Mouse (Mus musculus): ENCODE data around the gene Chrd. TPM values are rescaled to one million over a fixed set of nuclear protein-coding genes. Genes with fewer than 3 reads are reported as not detected.

Gene Chrd
- polyA plus RNA-seq, 1 experiment = not detected

DNA sequence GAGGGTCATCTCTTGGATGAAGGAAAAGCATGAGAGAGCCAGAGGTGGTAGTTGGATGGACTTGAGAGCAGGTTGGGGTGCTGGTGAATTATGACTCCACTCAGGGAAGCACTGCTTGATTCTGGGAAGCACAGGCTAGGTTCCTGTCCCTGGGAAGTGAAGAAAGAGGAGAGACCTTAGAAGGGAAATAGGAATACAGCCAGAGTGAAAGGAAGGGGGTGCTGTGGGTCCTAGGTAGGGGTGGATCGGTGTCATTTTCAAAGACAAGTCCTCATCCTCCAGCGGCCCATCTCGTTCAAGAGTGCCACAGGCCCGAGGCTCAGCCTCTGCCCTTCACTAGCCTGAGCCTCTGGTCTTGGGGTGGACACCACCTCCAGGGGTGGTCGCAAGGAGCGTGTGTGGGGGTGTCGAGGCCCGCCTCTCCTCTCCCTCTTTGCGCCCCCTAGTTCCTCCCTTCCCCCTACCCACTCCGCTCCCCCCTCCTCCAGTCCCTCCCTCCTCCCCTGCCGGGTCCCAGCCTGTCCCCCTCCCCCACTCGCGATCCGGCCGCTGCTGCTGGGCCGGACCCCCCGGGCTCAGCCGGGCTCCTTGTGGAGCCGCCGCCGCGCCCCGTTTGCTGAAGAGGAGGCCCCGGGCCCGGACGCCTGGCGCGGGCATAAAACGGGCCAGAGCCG lies 539 bp upstream of the Chrd start:
- no peak overlapping the region for H3K4me3 ChIP-seq (replicated peaks; ENCODE audit: control insufficient read depth, low read depth, low read length)
- H3K4me1 ChIP-seq (ENCODE audit: control insufficient read depth, insufficient read depth, low read length) = peaks cover 2% of the 10 kb centered on the region; the same call in 1 of the 2 replicates
- 8% methylated on average over 28 of the region's 30 CpGs for WGBS
- H3K27ac ChIP-seq (ENCODE audit: control insufficient read depth, insufficient read depth, low read depth, low read length, poor library complexity) = no peak overlapping the region
- no peak for TF ChIP-seq CTCF (IDR thresholded peaks at IDR 0.05; ENCODE audit: control insufficient read depth, insufficient read depth, low read length)
- TF ChIP-seq POLR2A (IDR thresholded peaks at IDR 0.05; ENCODE audit: borderline replicate concordance, control insufficient read depth, low read depth, low read length) = no peak

GRCm38 (mm10) chr16:20733731-20734730 lies 1.1 kb downstream of the Chrd start, which contains the start of gene Thpo:
Thpo (minus strand) TSS chr16:20734511.
- H3K4me1 ChIP-seq (ENCODE audit: control insufficient read depth, insufficient read depth, low read length) = peaks cover 2% of the 10 kb centered on the region; the same call in 1 of the 2 replicates
- no peak within 1 kb of the TSS for H3K27ac ChIP-seq (ENCODE audit: control insufficient read depth, insufficient read depth, low read depth, low read length, poor library complexity)
- TF ChIP-seq CTCF (IDR thresholded peaks at IDR 0.05; ENCODE audit: control insufficient read depth, insufficient read depth, low read length) (no peak), POLR2A (IDR thresholded peaks at IDR 0.05; ENCODE audit: borderline replicate concordance, control insufficient read depth, low read depth, low read length) (no peak)
- 3% methylated on average over 45 of the region's 45 CpGs for WGBS
- no peak within 1 kb of the TSS for H3K4me3 ChIP-seq (replicated peaks; ENCODE audit: control insufficient read depth, low read depth, low read length)

DNA sequence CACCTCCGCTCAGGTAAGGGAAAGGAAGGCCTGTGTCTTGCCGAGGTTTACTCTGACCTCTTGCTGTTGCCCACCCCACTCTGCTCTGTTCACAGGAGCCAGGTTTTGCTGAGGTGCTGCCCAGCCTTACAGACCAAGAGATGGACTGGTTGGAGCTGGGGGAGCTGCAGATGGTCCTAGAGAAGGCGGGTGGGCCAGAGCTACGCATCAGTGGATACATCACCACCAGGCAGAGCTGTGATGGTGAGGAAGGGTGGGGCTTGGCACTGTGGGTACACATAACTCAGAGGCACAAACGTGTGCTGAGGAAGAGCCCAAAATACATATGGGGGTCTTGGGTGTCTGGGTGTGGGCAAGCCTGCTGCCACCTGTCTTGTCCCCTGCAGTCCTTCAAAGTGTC lies 2.7 kb downstream of the Chrd start:
- Histone ChIP-seq H3K27ac (ENCODE audit: control insufficient read depth, insufficient read depth, low read depth, low read length, poor library complexity) (no peak overlapping the region), H3K4me1 (ENCODE audit: control insufficient read depth, insufficient read depth, low read length) (peaks cover 2% of the 10 kb centered on the region; the same call in 1 of the 2 replicates), H3K4me3 (replicated peaks; ENCODE audit: control insufficient read depth, low read depth, low read length) (no peak overlapping the region)
- 60% methylated on average over 5 of the region's 5 CpGs for WGBS
- TF ChIP-seq POLR2A (IDR thresholded peaks at IDR 0.05; ENCODE audit: borderline replicate concordance, control insufficient read depth, low read depth, low read length) = no peak
- no peak for TF ChIP-seq CTCF (IDR thresholded peaks at IDR 0.05; ENCODE audit: control insufficient read depth, insufficient read depth, low read length)

DNA sequence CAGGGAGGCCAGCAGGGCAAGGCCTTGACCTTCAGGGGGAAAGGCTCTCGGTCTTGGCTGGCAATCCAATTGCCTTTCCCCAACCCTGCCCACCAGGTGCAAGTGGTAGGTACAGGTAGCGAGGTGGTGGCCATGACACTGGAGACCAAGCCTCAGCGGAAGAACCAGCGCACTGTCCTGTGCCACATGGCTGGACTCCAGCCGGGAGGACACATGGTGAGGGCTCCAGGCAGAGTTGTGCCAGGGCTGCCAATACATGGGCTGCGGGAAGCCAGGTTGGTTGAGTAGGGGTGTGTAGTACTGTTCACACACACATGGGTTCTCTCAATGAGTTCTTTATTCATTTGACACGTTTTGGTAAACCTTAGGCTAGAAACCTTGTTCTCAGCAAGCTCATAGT lies 3.2 kb downstream of the Chrd start:
- H3K4me1 ChIP-seq (ENCODE audit: control insufficient read depth, insufficient read depth, low read length) = peaks cover 2% of the 10 kb centered on the region; the same call in 1 of the 2 replicates
- H3K4me3 ChIP-seq (replicated peaks; ENCODE audit: control insufficient read depth, low read depth, low read length) = no peak overlapping the region
- H3K27ac ChIP-seq (ENCODE audit: control insufficient read depth, insufficient read depth, low read depth, low read length, poor library complexity) = no peak overlapping the region
- 78% methylated on average over 7 of the region's 7 CpGs for WGBS
- TF ChIP-seq CTCF (IDR thresholded peaks at IDR 0.05; ENCODE audit: control insufficient read depth, insufficient read depth, low read length) (no peak), POLR2A (IDR thresholded peaks at IDR 0.05; ENCODE audit: borderline replicate concordance, control insufficient read depth, low read depth, low read length) (no peak)

GRCm38 (mm10) chr16:20736823-20737222 lies 3.9 kb downstream of the Chrd start:
- WGBS = 76% methylated on average over 5 of the region's 5 CpGs
- TF ChIP-seq POLR2A (IDR thresholded peaks at IDR 0.05; ENCODE audit: borderline replicate concordance, control insufficient read depth, low read depth, low read length) (no peak), CTCF (IDR thresholded peaks at IDR 0.05; ENCODE audit: control insufficient read depth, insufficient read depth, low read length) (no peak)
- Histone ChIP-seq H3K4me3 (replicated peaks; ENCODE audit: control insufficient read depth, low read depth, low read length) (no peak overlapping the region), H3K4me1 (ENCODE audit: control insufficient read depth, insufficient read depth, low read length) (peaks cover 2% of the 10 kb centered on the region; the same call in 1 of the 2 replicates), H3K27ac (ENCODE audit: control insufficient read depth, insufficient read depth, low read depth, low read length, poor library complexity) (no peak overlapping the region)

GRCm38 (mm10) chr16:20739845-20740244 lies 6.9 kb downstream of the Chrd start:
- no peak overlapping the region for H3K4me3 ChIP-seq (replicated peaks; ENCODE audit: control insufficient read depth, low read depth, low read length)
- no peaks in the 10 kb centered on the region for H3K4me1 ChIP-seq (ENCODE audit: control insufficient read depth, insufficient read depth, low read length)
- TF ChIP-seq CTCF (IDR thresholded peaks at IDR 0.05; ENCODE audit: control insufficient read depth, insufficient read depth, low read length) (no peak), POLR2A (IDR thresholded peaks at IDR 0.05; ENCODE audit: borderline replicate concordance, control insufficient read depth, low read depth, low read length) (no peak)
- no peak overlapping the region for H3K27ac ChIP-seq (ENCODE audit: control insufficient read depth, insufficient read depth, low read depth, low read length, poor library complexity)
- WGBS = 79% methylated on average over 9 of the region's 9 CpGs

DNA sequence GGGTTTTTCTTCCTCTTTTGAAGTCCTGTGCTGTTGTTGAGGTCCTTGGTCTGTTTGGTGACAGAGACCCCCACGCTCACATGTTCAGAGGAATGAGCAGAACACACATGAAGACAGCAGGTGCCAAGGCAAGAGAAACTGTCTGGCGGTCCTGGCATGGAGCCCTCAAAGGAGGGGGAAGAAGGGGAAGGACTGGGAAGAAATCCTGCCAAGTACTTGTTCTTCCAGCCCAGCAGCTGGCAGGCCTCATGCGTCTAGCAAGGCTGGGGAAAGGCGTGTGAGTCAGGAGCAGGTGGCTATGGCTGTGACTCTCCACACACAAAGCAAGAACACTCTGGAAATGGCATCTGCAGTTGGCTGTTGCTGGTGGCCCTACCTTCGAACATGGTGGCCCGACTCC lies 13.7 kb downstream of the Chrd start:
- 40% methylated on average over 6 of the region's 6 CpGs for WGBS

GRCm38 (mm10) chr16:20750518-20750917 lies 17.6 kb downstream of the Chrd start:
- Histone ChIP-seq H3K4me3 (replicated peaks; ENCODE audit: control insufficient read depth, low read depth, low read length) (no peak overlapping the region), H3K27ac (ENCODE audit: control insufficient read depth, insufficient read depth, low read depth, low read length, poor library complexity) (no peak overlapping the region), H3K4me1 (ENCODE audit: control insufficient read depth, insufficient read depth, low read length) (no peaks in the 10 kb centered on the region)
- 65% methylated on average over 8 of the region's 8 CpGs for WGBS
- no peak for TF ChIP-seq CTCF (IDR thresholded peaks at IDR 0.05; ENCODE audit: control insufficient read depth, insufficient read depth, low read length)
- no peak for TF ChIP-seq POLR2A (IDR thresholded peaks at IDR 0.05; ENCODE audit: borderline replicate concordance, control insufficient read depth, low read depth, low read length)

More for the DNA sequence above, 13.7 kb downstream of the Chrd start:
- Histone ChIP-seq H3K4me3 (replicated peaks; ENCODE audit: control insufficient read depth, low read depth, low read length) (no peak overlapping the region), H3K27ac (ENCODE audit: control insufficient read depth, insufficient read depth, low read depth, low read length, poor library complexity) (no peak overlapping the region), H3K4me1 (ENCODE audit: control insufficient read depth, insufficient read depth, low read length) (no peaks in the 10 kb centered on the region)
- TF ChIP-seq POLR2A (IDR thresholded peaks at IDR 0.05; ENCODE audit: borderline replicate concordance, control insufficient read depth, low read depth, low read length) (no peak), CTCF (IDR thresholded peaks at IDR 0.05; ENCODE audit: control insufficient read depth, insufficient read depth, low read length) (no peak)
